Mouse (Mus musculus): ENCODE measurements around the gene Slfn3. TPM values are rescaled to one million over a fixed set of nuclear protein-coding genes. Genes with fewer than 3 reads are reported as not detected.
"Not testable (repeated sequence)": the region's sequence is repeated elsewhere in the genome, so short reads cannot be mapped to it uniquely, and the experiment has no call there.

Slfn3 gene
- polyA plus RNA-seq (2015; fragmentation: Nextera tagmentation; extraction: Ambion mirVana) = 0.22 and 0.31 TPM in 2 replicates

- no peaks in the 10 kb centered on the region for H3K36me3 ChIP-seq (ENCODE audit: control insufficient read depth, insufficient read depth, low read length)
- H3K9ac ChIP-seq (ENCODE audit: low read length) = no peak within 1 kb of the TSS
- no peaks in the 10 kb centered on the region for H3K4me1 ChIP-seq (replicated peaks; ENCODE audit: control insufficient read depth, insufficient read depth)
- no peak for DNase-seq (ENCODE audit: low spot score)
- H3K27me3 ChIP-seq (ENCODE audit: control insufficient read depth, insufficient read depth, low read length) = no peaks in the 10 kb centered on the region
- TF ChIP-seq CTCF (IDR thresholded peaks at IDR 0.05; ENCODE audit: low read depth) (no peak), EP300 (optimal IDR thresholded peaks at IDR 0.05) (no peak)
- no peaks in the 10 kb centered on the region for H3K9me3 ChIP-seq (ENCODE audit: control insufficient read depth, low read length)
- peak within 1 kb of the TSS; percentile 2; the same call in 1 of the 2 replicates for H3K4me3 ChIP-seq (ENCODE audit: low read depth, low read length)
- 73% methylated on average over 12 of the region's 12 CpGs for WGBS
- H3K27ac ChIP-seq (replicated peaks) = no peak within 1 kb of the TSS
- no peak for ATAC-seq (ENCODE audit: low FRiP score, low TSS enrichment)
- H3K4me2 ChIP-seq (replicated peaks; ENCODE audit: low read depth) = no peak within 1 kb of the TSS
Measured at GRCm38 (mm10) chr11:83191134-83191893, at the start of gene Slfn3. Gene Slfn3, plus strand, starts transcription at chr11:83191330.

GRCm38 (mm10) chr11:83148939-83149338 lies 42.2 kb upstream of the Slfn3 start:
- not testable (repeated sequence) for H3K27me3 ChIP-seq (ENCODE audit: control insufficient read depth, insufficient read depth, low read length); ATAC-seq (ENCODE audit: low FRiP score, low TSS enrichment); H3K9me3 ChIP-seq (ENCODE audit: control insufficient read depth, low read length); H3K4me2 ChIP-seq (replicated peaks; ENCODE audit: low read depth); H3K4me1 ChIP-seq (replicated peaks; ENCODE audit: control insufficient read depth, insufficient read depth); DNase-seq (ENCODE audit: low spot score); H3K36me3 ChIP-seq (ENCODE audit: control insufficient read depth, insufficient read depth, low read length); H3K27ac ChIP-seq (replicated peaks); H3K4me3 ChIP-seq (ENCODE audit: low read depth, low read length); H3K9ac ChIP-seq (ENCODE audit: low read length)
- no CpG with 5 or more reads among the region's 1 CpGs for WGBS

- H3K4me2 ChIP-seq (replicated peaks; ENCODE audit: low read depth) = no peak within 1 kb of the TSS
- no peaks in the 10 kb centered on the region for H3K27me3 ChIP-seq (ENCODE audit: control insufficient read depth, insufficient read depth, low read length)
- WGBS = 72% methylated on average over 12 of the region's 12 CpGs
- H3K27ac ChIP-seq (replicated peaks) = no peak within 1 kb of the TSS
- ATAC-seq (ENCODE audit: low FRiP score, low TSS enrichment) (peak; percentile 32; the same call in 1 of the 2 replicates), DNase-seq (ENCODE audit: low spot score) (no peak)
- H3K4me3 ChIP-seq (ENCODE audit: low read depth, low read length) = no peak within 1 kb of the TSS
- no peaks in the 10 kb centered on the region for H3K4me1 ChIP-seq (replicated peaks; ENCODE audit: control insufficient read depth, insufficient read depth)
- H3K9me3 ChIP-seq (ENCODE audit: control insufficient read depth, low read length) = no peaks in the 10 kb centered on the region
- no peak for TF ChIP-seq CTCF (IDR thresholded peaks at IDR 0.05; ENCODE audit: low read depth)
- H3K36me3 ChIP-seq (ENCODE audit: control insufficient read depth, insufficient read depth, low read length) = no peaks in the 10 kb centered on the region
- no peak within 1 kb of the TSS for H3K9ac ChIP-seq (ENCODE audit: low read length)
Measured at GRCm38 (mm10) chr11:83174948-83175539, 16.1 kb upstream of the Slfn3 start, which contains the start of gene Slfn4. Gene Slfn4, plus strand, starts transcription at chr11:83175186.

- H3K9ac ChIP-seq (ENCODE audit: low read length) = no peak overlapping the region
- no peak for ATAC-seq (ENCODE audit: low FRiP score, low TSS enrichment)
- H3K36me3 ChIP-seq (ENCODE audit: control insufficient read depth, insufficient read depth, low read length) = no peaks in the 10 kb centered on the region
- H3K9me3 ChIP-seq (ENCODE audit: control insufficient read depth, low read length) = no peaks in the 10 kb centered on the region
- no peaks in the 10 kb centered on the region for H3K4me1 ChIP-seq (replicated peaks; ENCODE audit: control insufficient read depth, insufficient read depth)
- no peak overlapping the region for H3K4me2 ChIP-seq (replicated peaks; ENCODE audit: low read depth)
- no peak overlapping the region for H3K4me3 ChIP-seq (ENCODE audit: low read depth, low read length)
- TF ChIP-seq EP300 (optimal IDR thresholded peaks at IDR 0.05) = no peak
- TF ChIP-seq CTCF (IDR thresholded peaks at IDR 0.05; ENCODE audit: low read depth) = peak; percentile 83
- H3K27me3 ChIP-seq (ENCODE audit: control insufficient read depth, insufficient read depth, low read length) = no peaks in the 10 kb centered on the region
- DNase-seq (ENCODE audit: low spot score) = no peak
- no peak overlapping the region for H3K27ac ChIP-seq (replicated peaks)
- WGBS = 51% methylated on average over 3 of the region's 3 CpGs
Measured at GRCm38 (mm10) chr11:83192001-83192400, 871 bp downstream of the Slfn3 start.

- H3K4me3 ChIP-seq (ENCODE audit: low read depth, low read length) = no peak overlapping the region
- no peaks in the 10 kb centered on the region for H3K4me1 ChIP-seq (replicated peaks; ENCODE audit: control insufficient read depth, insufficient read depth)
- H3K36me3 ChIP-seq (ENCODE audit: control insufficient read depth, insufficient read depth, low read length) = no peaks in the 10 kb centered on the region
- no peak overlapping the region for H3K9ac ChIP-seq (ENCODE audit: low read length)
- no peaks in the 10 kb centered on the region for H3K9me3 ChIP-seq (ENCODE audit: control insufficient read depth, low read length)
- no peaks in the 10 kb centered on the region for H3K27me3 ChIP-seq (ENCODE audit: control insufficient read depth, insufficient read depth, low read length)
- no peak overlapping the region for H3K27ac ChIP-seq (replicated peaks)
- ATAC-seq (ENCODE audit: low FRiP score, low TSS enrichment) (no peak), DNase-seq (ENCODE audit: low spot score) (no peak)
- TF ChIP-seq CTCF (IDR thresholded peaks at IDR 0.05; ENCODE audit: low read depth) (no peak), EP300 (optimal IDR thresholded peaks at IDR 0.05) (no peak)
- no peak overlapping the region for H3K4me2 ChIP-seq (replicated peaks; ENCODE audit: low read depth)
Measured at GRCm38 (mm10) chr11:83205002-83205401, 13.9 kb downstream of the Slfn3 start.

- Histone ChIP-seq H3K4me1 (replicated peaks; ENCODE audit: control insufficient read depth, insufficient read depth) (no peaks in the 10 kb centered on the region), H3K27ac (replicated peaks) (no peak overlapping the region), H3K4me2 (replicated peaks; ENCODE audit: low read depth) (no peak overlapping the region), H3K9ac (ENCODE audit: low read length) (no peak overlapping the region), H3K9me3 (ENCODE audit: control insufficient read depth, low read length) (no peaks in the 10 kb centered on the region), H3K36me3 (ENCODE audit: control insufficient read depth, insufficient read depth, low read length) (no peaks in the 10 kb centered on the region), H3K27me3 (ENCODE audit: control insufficient read depth, insufficient read depth, low read length) (no peaks in the 10 kb centered on the region), H3K4me3 (ENCODE audit: low read depth, low read length) (no peak overlapping the region)
- no peak for ATAC-seq (ENCODE audit: low FRiP score, low TSS enrichment)
- no peak for DNase-seq (ENCODE audit: low spot score)
- TF ChIP-seq EP300 (optimal IDR thresholded peaks at IDR 0.05) (no peak), CTCF (IDR thresholded peaks at IDR 0.05; ENCODE audit: low read depth) (no peak)
- 63% methylated on average over 1 of the region's 1 CpGs for WGBS
Measured at GRCm38 (mm10) chr11:83216119-83216518, 25.0 kb downstream of the Slfn3 start.
